Mouse (Mus musculus) lung, postnatal 0 days (tissue): ENCODE data around the gene Asb5. TPM values are rescaled to one million over a fixed set of nuclear protein-coding genes. Genes with fewer than 3 reads are reported as not detected.

Source experiments
- ATAC-seq: fragments of 200-750 bp; cut with Nextera tagmentation; 2 replicates; pipeline ENCODE4 v1.8.0; 2017; ENCODE audit warnings: moderate library complexity
- DNase-seq: peaks from one replicate; pipeline ENCODE4 v3.0.0-alpha.2; 2016; ENCODE audit warnings: low spot score
- H3K27ac ChIP-seq: fragments of 300-500 bp; sonication (generic); 2 replicates; pipeline ENCODE4 v1.5.1; 2014; ENCODE audit warnings: antibody characterized with exemption, mild to moderate bottlenecking, low read length, mixed read lengths
- H3K27me3 ChIP-seq: fragments of 300-500 bp; sonication (generic); replicated peaks from 2 replicates; pipeline ENCODE4 v1.6.1; 2014; ENCODE audit warnings: low read length, mixed read lengths; ENCODE audit not compliant: insufficient read depth
- H3K36me3 ChIP-seq: fragments of 300-500 bp; sonication (generic); 2 replicates; pipeline ENCODE4 v1.6.1; 2014; ENCODE audit warnings: low read length, mixed read lengths; ENCODE audit not compliant: insufficient read depth
- H3K4me1 ChIP-seq: fragments of 300-500 bp; sonication (generic); 2 replicates; pipeline ENCODE4 v1.6.1; 2014; ENCODE audit warnings: antibody characterized with exemption, low read depth, low read length, mixed read lengths; ENCODE audit not compliant: insufficient read depth
- H3K4me2 ChIP-seq: fragments of 300-500 bp; sonication (generic); replicated peaks from 2 replicates; pipeline ENCODE4 v1.6.1; 2014; ENCODE audit warnings: low read depth, mild to moderate bottlenecking, low read length, moderate library complexity, mixed read lengths
- H3K4me3 ChIP-seq: fragments of 300-500 bp; sonication (generic); 2 replicates; pipeline ENCODE4 v1.5.1; 2014; ENCODE audit warnings: low read depth, low read length
- H3K9ac ChIP-seq: fragments of 300-500 bp; sonication (generic); replicated peaks from 2 replicates; pipeline ENCODE4 v1.6.1; 2014; ENCODE audit warnings: low read depth, mild to moderate bottlenecking
- H3K9me3 ChIP-seq: fragments of 300-500 bp; sonication (generic); 2 replicates; pipeline ENCODE4 v1.6.1; 2016; ENCODE audit warnings: low read length, mixed read lengths
- CTCF ChIP-seq: IDR thresholded peaks from 2 replicates; pipeline ENCODE4 v1.5.1; 2016; ENCODE audit warnings: antibody characterized with exemption, mild to moderate bottlenecking
- EP300 ChIP-seq: IDR thresholded peaks from 2 replicates; pipeline ENCODE4 v1.6.1; 2016; ENCODE audit warnings: antibody characterized with exemption, mild to moderate bottlenecking, control low read depth
- WGBS: fragments of 180-500 bp; shearing (Covaris S2); extraction: QIAGEN DNeasy Blood & Tissue Kit; methylation state at CpG from one replicate; pipeline ENCODE4 v1.1.7; 2014; 5-methylcytosine and 5-hydroxymethylcytosine counted together
- polyA plus RNA-seq: library from polyadenylated mRNA; unstranded; fragments of >200 nt; fragmentation: Nextera tagmentation; extraction: Ambion mirVana; gene quantifications from 2 replicates; pipeline ENCODE4 v1.2.1, GENCODE M21; 2015

The Asb5 gene
- polyA plus RNA-seq, 1 experiment from 2014 or later: 3.8 TPM

DNA sequence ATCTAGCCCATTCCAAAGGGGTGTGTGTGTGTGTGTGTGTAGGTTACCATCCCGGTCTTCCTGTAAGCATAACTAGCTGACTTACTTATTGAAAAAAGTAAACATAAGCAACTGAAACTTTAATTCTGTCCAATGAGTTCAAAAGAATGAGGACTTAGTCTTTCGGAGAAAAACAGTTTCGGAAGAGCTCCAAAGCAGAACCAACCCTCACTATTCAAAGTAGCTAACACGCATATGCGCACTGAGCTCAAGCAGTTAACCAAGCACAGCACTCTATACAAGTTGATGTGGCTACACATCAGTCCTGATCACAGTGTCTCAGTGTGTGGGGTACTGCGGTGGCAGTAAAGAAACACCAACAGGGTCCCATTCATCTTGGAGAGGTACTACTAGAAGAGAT, 2.7 kb upstream of the Asb5 start:
- no peaks in the 10 kb centered on the region for H3K27me3 ChIP-seq
- H3K36me3 ChIP-seq: no peaks in the 10 kb centered on the region; the same call in 1 of the 2 replicates
- no peak overlapping the region for H3K27ac ChIP-seq
- no peak overlapping the region for H3K4me3 ChIP-seq
- DNase-seq (no peak), ATAC-seq (no peak)
- H3K9me3 ChIP-seq: no peaks in the 10 kb centered on the region
- H3K4me1 ChIP-seq: 0 out of 2 replicates have a peak, but pooled peaks cover 4% of the 10 kb centered on the region
- 96% methylated on average over 6 of the region's 6 CpGs for WGBS
- H3K9ac ChIP-seq: no peak overlapping the region
- H3K4me2 ChIP-seq: no peak overlapping the region
- TF ChIP-seq EP300: no peak

DNA sequence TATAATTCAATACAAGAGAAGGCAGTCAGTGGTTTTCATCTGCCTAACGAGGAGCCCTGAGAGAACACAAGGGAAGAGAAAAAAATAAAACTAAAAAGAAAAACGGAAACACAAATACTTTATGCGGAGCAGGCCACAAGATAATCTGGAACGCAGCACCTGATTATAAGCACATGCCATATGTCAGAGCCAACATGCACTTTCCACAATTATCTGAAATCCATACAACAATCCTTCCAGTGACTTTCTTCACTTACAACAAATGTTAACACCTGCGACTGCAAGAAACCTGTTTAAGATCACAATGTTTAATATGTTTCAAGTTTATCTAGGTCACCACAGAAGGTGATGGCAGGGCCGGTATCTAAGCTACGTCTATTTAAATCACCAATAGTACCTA, 809 bp upstream of the Asb5 start:
- ATAC-seq: no peak
- Histone ChIP-seq H3K4me1 (0 out of 2 replicates have a peak, but pooled peaks cover 4% of the 10 kb centered on the region), H3K9me3 (no peaks in the 10 kb centered on the region), H3K9ac (0 out of 2 replicates have a peak overlapping the region, but pooled peaks have one; percentile 77), H3K27me3 (no peaks in the 10 kb centered on the region), H3K4me2 (peak overlapping the region; percentile 78), H3K36me3 (no peaks in the 10 kb centered on the region), H3K27ac (no peak overlapping the region), H3K4me3 (peak overlapping the region; percentile 99)
- no peak for DNase-seq
- no peak for TF ChIP-seq CTCF
- no peak for TF ChIP-seq EP300
- WGBS: 35% methylated on average over 7 of the region's 7 CpGs

DNA sequence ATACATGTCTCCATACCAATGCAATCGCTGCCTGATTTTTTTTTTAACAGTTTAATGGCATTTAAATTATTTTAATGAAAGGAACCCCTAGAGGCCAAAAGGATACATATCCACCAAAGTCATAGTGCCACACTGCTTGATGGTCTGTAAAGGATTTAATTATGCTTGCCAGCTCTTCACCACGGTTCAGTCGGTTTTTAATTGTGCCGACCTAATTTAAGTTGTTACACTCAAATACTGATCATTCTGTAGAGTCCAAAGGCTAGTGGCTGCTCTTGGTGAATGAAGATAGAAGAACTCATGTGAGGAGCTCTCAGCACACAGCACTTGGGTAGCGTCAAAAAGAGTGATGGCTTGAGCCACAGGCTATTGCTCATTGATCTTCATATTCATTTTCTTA, 5.8 kb downstream of the Asb5 start:
- WGBS: 90% methylated on average over 5 of the region's 5 CpGs
- TF ChIP-seq CTCF (no peak), EP300 (no peak)

DNA sequence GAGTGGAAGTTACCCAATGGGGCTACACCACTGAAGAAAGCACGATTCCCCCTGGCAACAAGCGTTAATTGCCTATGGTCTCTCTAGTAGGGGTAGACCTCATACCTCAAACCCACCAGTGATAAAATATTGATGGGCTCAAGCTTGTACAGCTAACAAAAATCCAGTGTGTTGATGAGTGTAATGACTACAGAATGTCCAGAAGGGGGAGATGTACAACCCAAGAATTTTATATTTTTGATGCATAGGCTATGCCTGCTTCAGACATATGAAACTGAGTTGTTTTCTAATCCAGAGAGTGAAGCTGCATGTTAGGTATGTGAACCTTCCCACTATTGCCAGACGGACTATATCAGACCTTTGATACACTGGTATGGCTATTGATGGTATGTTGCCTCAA, 7.9 kb downstream of the Asb5 start:
- DNase-seq (peak; percentile 69), ATAC-seq (no peak)
- H3K27ac ChIP-seq: no peak overlapping the region
- no peaks in the 10 kb centered on the region for H3K9me3 ChIP-seq
- H3K36me3 ChIP-seq: no peaks in the 10 kb centered on the region
- no peak overlapping the region for H3K4me3 ChIP-seq
- 92% methylated on average over 3 of the region's 3 CpGs for WGBS
- TF ChIP-seq CTCF (peak; percentile 57), EP300 (no peak)
- no peaks in the 10 kb centered on the region for H3K4me1 ChIP-seq
- H3K4me2 ChIP-seq: no peak overlapping the region
- no peak overlapping the region for H3K9ac ChIP-seq
- no peaks in the 10 kb centered on the region for H3K27me3 ChIP-seq

More for the DNA sequence above, 5.8 kb downstream of the Asb5 start:
- no peaks in the 10 kb centered on the region for H3K9me3 ChIP-seq
- no peaks in the 10 kb centered on the region for H3K4me1 ChIP-seq
- no peak overlapping the region for H3K4me2 ChIP-seq
- H3K36me3 ChIP-seq: no peaks in the 10 kb centered on the region
- H3K27me3 ChIP-seq: no peaks in the 10 kb centered on the region
- ATAC-seq: no peak
- H3K27ac ChIP-seq: no peak overlapping the region
- no peak for DNase-seq
- H3K4me3 ChIP-seq: no peak overlapping the region
- no peak overlapping the region for H3K9ac ChIP-seq

DNA sequence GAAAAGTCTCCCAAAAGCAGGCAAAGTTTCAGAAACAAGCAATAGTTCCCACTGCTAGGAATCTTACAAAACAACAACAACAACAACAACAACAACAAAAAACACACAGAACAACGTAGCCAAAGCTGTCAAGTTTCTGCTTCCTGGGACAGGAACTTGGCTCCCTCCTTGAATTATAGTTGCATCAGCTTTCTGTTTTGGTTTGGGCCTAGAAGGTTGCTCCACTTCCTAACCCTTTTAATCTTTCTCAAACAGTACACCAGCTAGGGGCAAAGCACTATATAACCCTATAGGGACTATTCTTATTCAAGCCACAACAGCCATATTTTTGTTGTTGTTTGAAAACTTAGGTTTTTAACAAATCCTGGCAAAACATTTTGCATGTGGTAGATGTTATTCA, 12.0 kb downstream of the Asb5 start:
- no peaks in the 10 kb centered on the region for H3K36me3 ChIP-seq
- 52% methylated on average over 1 of the region's 1 CpGs for WGBS
- H3K9ac ChIP-seq: no peak overlapping the region
- no peaks in the 10 kb centered on the region for H3K27me3 ChIP-seq
- H3K4me3 ChIP-seq: no peak overlapping the region
- DNase-seq: no peak
- ATAC-seq: no peak
- no peak overlapping the region for H3K27ac ChIP-seq
- no peaks in the 10 kb centered on the region for H3K9me3 ChIP-seq
- no peak for TF ChIP-seq EP300
- TF ChIP-seq CTCF: no peak
- H3K4me2 ChIP-seq: no peak overlapping the region
- no peaks in the 10 kb centered on the region for H3K4me1 ChIP-seq

DNA sequence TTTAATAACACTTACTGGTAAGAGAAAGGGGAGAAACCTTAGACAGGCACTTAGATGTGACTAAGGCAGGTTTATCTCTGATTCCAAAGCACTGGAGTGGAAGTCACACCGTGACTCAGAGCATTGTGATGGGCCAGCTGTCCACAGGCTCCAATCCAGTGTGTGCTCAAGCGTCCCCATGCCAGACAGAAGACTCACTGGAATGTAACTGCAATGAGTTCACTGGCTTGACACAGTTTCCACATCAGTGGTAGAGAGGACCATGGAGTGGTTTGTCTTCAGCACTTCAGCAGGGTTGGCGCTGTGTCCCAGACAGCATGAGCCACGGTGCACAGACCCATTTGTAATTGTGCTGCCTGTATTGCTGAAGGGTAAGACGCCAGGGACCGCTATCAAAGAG, 19.0 kb downstream of the Asb5 start:
- Histone ChIP-seq H3K9me3 (no peaks in the 10 kb centered on the region), H3K27ac (no peak overlapping the region), H3K4me1 (no peaks in the 10 kb centered on the region), H3K27me3 (no peaks in the 10 kb centered on the region), H3K4me2 (no peak overlapping the region), H3K4me3 (no peak overlapping the region), H3K36me3 (no peaks in the 10 kb centered on the region), H3K9ac (no peak overlapping the region)
- ATAC-seq: no peak
- DNase-seq: no peak
- 79% methylated on average over 6 of the region's 6 CpGs for WGBS
- TF ChIP-seq EP300: no peak
- TF ChIP-seq CTCF: no peak

DNA sequence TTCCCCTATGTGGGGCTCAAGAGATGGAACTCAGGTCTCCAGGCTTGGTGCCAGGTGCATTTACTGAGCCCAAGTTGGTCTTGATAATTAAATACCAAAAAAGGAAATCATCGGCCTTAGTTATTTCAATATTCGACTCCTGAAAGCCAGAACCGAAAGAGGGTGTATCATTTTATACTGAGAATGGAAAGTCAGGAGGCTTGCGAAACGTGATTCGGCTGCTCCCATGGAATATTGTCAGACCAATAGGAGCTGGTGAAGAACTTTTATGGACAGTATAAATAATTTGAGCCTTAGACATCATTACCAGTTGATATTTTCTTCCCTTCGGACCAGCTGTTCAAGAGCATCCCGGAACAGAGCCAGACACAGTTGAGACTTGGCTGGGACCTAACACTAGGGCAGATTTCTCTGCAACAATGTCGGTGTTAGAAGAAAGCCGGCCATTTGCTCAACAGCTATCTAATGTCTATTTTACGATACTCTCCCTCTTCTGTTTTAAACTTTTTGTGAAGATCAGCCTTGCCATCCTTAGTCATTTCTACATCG, 20.7 kb downstream of the Asb5 start:
- Histone ChIP-seq H3K4me1 (no peaks in the 10 kb centered on the region), H3K9me3 (no peaks in the 10 kb centered on the region), H3K9ac (no peak overlapping the region), H3K4me3 (no peak overlapping the region), H3K27ac (no peak overlapping the region), H3K4me2 (no peak overlapping the region), H3K36me3 (no peaks in the 10 kb centered on the region), H3K27me3 (no peaks in the 10 kb centered on the region)
- 89% methylated on average over 12 of the region's 12 CpGs for WGBS
- no peak for ATAC-seq
- DNase-seq: no peak
- TF ChIP-seq EP300: no peak
- TF ChIP-seq CTCF: no peak
